Mouse (Mus musculus) lung, postnatal 0 days (tissue): ENCODE data around the gene Sin3b. TPM values are rescaled to one million over a fixed set of nuclear protein-coding genes. Genes with fewer than 3 reads are reported as not detected.

Experiments
- ATAC-seq: fragments of 200-750 bp; cut with Nextera tagmentation; 2 replicates; pipeline ENCODE4 v1.8.0; 2017; ENCODE audit warnings: moderate library complexity
- DNase-seq: peaks from one replicate; pipeline ENCODE4 v3.0.0-alpha.2; 2016; ENCODE audit warnings: low spot score
- H3K27ac ChIP-seq: fragments of 300-500 bp; sonication (generic); 2 replicates; pipeline ENCODE4 v1.5.1; 2014; ENCODE audit warnings: antibody characterized with exemption, mild to moderate bottlenecking, low read length, mixed read lengths
- H3K27me3 ChIP-seq: fragments of 300-500 bp; sonication (generic); replicated peaks from 2 replicates; pipeline ENCODE4 v1.6.1; 2014; ENCODE audit warnings: low read length, mixed read lengths; ENCODE audit not compliant: insufficient read depth
- H3K36me3 ChIP-seq: fragments of 300-500 bp; sonication (generic); 2 replicates; pipeline ENCODE4 v1.6.1; 2014; ENCODE audit warnings: low read length, mixed read lengths; ENCODE audit not compliant: insufficient read depth
- H3K4me1 ChIP-seq: fragments of 300-500 bp; sonication (generic); 2 replicates; pipeline ENCODE4 v1.6.1; 2014; ENCODE audit warnings: antibody characterized with exemption, low read depth, low read length, mixed read lengths; ENCODE audit not compliant: insufficient read depth
- H3K4me2 ChIP-seq: fragments of 300-500 bp; sonication (generic); replicated peaks from 2 replicates; pipeline ENCODE4 v1.6.1; 2014; ENCODE audit warnings: low read depth, mild to moderate bottlenecking, low read length, moderate library complexity, mixed read lengths
- H3K4me3 ChIP-seq: fragments of 300-500 bp; sonication (generic); 2 replicates; pipeline ENCODE4 v1.5.1; 2014; ENCODE audit warnings: low read depth, low read length
- H3K9ac ChIP-seq: fragments of 300-500 bp; sonication (generic); replicated peaks from 2 replicates; pipeline ENCODE4 v1.6.1; 2014; ENCODE audit warnings: low read depth, mild to moderate bottlenecking
- H3K9me3 ChIP-seq: fragments of 300-500 bp; sonication (generic); 2 replicates; pipeline ENCODE4 v1.6.1; 2016; ENCODE audit warnings: low read length, mixed read lengths
- CTCF ChIP-seq: IDR thresholded peaks from 2 replicates; pipeline ENCODE4 v1.5.1; 2016; ENCODE audit warnings: antibody characterized with exemption, mild to moderate bottlenecking
- EP300 ChIP-seq: IDR thresholded peaks from 2 replicates; pipeline ENCODE4 v1.6.1; 2016; ENCODE audit warnings: antibody characterized with exemption, mild to moderate bottlenecking, control low read depth
- WGBS: fragments of 180-500 bp; shearing (Covaris S2); extraction: QIAGEN DNeasy Blood & Tissue Kit; methylation state at CpG from one replicate; pipeline ENCODE4 v1.1.7; 2014; 5-methylcytosine and 5-hydroxymethylcytosine counted together
- polyA plus RNA-seq: library from polyadenylated mRNA; unstranded; fragments of >200 nt; fragmentation: Nextera tagmentation; extraction: Ambion mirVana; gene quantifications from 2 replicates; pipeline ENCODE4 v1.2.1, GENCODE M21; 2015

The Sin3b gene
- polyA plus RNA-seq, 1 experiment from 2014 or later: 211 TPM

- Histone ChIP-seq H3K27ac (no peak overlapping the region), H3K9ac (no peak overlapping the region), H3K4me2 (no peak overlapping the region), H3K9me3 (no peaks in the 10 kb centered on the region), H3K4me3 (no peak overlapping the region), H3K27me3 (no peaks in the 10 kb centered on the region), H3K36me3 (0 out of 2 replicates have a peak, but pooled peaks cover 3% of the 10 kb centered on the region), H3K4me1 (peaks cover 5% of the 10 kb centered on the region; the same call in 1 of the 2 replicates)
- no peak for TF ChIP-seq CTCF
- TF ChIP-seq EP300: no peak
- no peak for ATAC-seq
- DNase-seq: no peak
- 12% methylated on average over 1 of the region's 1 CpGs for WGBS
These were observed 2.5 kb upstream of the Sin3b start for GRCm38 (mm10) chr8:72720541-72720940.

- DNase-seq (peak; percentile 23), ATAC-seq (peak; percentile 49)
- Histone ChIP-seq H3K9ac (peak overlapping the region; percentile 91), H3K4me2 (peak overlapping the region; percentile 90), H3K9me3 (no peaks in the 10 kb centered on the region), H3K27me3 (no peaks in the 10 kb centered on the region), H3K36me3 (peaks cover 24% of the 10 kb centered on the region; the same call in 1 of the 2 replicates), H3K4me1 (peaks cover 5% of the 10 kb centered on the region; the same call in 1 of the 2 replicates), H3K4me3 (peak overlapping the region; percentile 90), H3K27ac (no peak overlapping the region)
- TF ChIP-seq CTCF (no peak), EP300 (no peak)
- WGBS: under 1% methylated on average over 30 of the region's 30 CpGs
These were observed 541 bp downstream of the Sin3b start for GRCm38 (mm10) chr8:72723651-72724001.

- H3K36me3 ChIP-seq: peaks cover 54% of the 10 kb centered on the region; the same call in 1 of the 2 replicates
- DNase-seq (no peak), ATAC-seq (no peak)
- H3K27me3 ChIP-seq: no peaks in the 10 kb centered on the region
- no peak for TF ChIP-seq CTCF
- TF ChIP-seq EP300: no peak
- WGBS: 68% methylated on average over 1 of the region's 1 CpGs
- H3K4me2 ChIP-seq: no peak overlapping the region
- peaks cover 5% of the 10 kb centered on the region; the same call in 1 of the 2 replicates for H3K4me1 ChIP-seq
- H3K9ac ChIP-seq: no peak overlapping the region
- no peaks in the 10 kb centered on the region for H3K9me3 ChIP-seq
- H3K4me3 ChIP-seq: no peak overlapping the region
- no peak overlapping the region for H3K27ac ChIP-seq
These were observed 5.6 kb downstream of the Sin3b start for GRCm38 (mm10) chr8:72728636-72729035.

- Histone ChIP-seq H3K4me2 (no peak overlapping the region), H3K9me3 (no peaks in the 10 kb centered on the region), H3K27me3 (no peaks in the 10 kb centered on the region), H3K27ac (no peak overlapping the region), H3K4me1 (no peaks in the 10 kb centered on the region), H3K9ac (no peak overlapping the region), H3K36me3 (peaks cover 40% of the 10 kb centered on the region), H3K4me3 (no peak overlapping the region)
- TF ChIP-seq CTCF (no peak), EP300 (no peak)
- ATAC-seq (no peak), DNase-seq (no peak)
- WGBS: 68% methylated on average over 5 of the region's 5 CpGs
These were observed 11.9 kb downstream of the Sin3b start for GRCm38 (mm10) chr8:72735001-72735400.

DNA sequence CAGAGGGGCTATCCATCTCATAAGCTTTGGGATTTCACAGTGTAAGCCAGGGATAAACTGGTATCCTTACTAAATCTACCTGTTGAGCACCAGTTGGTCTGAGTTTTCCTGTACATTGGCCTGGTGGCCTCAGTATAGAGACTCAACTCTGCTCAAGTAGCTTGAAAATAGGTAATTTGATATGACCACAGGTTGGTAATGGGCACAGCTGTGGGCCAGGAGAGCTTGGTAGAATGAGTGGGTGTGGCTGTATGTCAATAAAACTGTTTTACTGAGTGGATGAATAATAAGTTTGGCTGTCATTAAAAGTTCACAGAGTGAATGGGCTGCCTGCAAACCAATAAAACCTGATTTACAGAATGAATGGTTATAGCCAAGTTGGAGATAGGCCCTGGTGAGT, 13.8 kb downstream of the Sin3b start:
- H3K4me1 ChIP-seq: no peaks in the 10 kb centered on the region
- DNase-seq (peak; percentile 49), ATAC-seq (peak; percentile 56)
- H3K4me3 ChIP-seq: no peak overlapping the region
- H3K27me3 ChIP-seq: no peaks in the 10 kb centered on the region
- H3K36me3 ChIP-seq: peaks cover 44% of the 10 kb centered on the region
- H3K9ac ChIP-seq: no peak overlapping the region
- H3K27ac ChIP-seq: no peak overlapping the region
- no peak for TF ChIP-seq CTCF
- TF ChIP-seq EP300: no peak
- H3K9me3 ChIP-seq: no peaks in the 10 kb centered on the region
- H3K4me2 ChIP-seq: no peak overlapping the region

GRCm38 (mm10) chr8:72746061-72746460, 23.0 kb downstream of the Sin3b start:
- H3K4me3 ChIP-seq: no peak overlapping the region
- H3K9me3 ChIP-seq: no peaks in the 10 kb centered on the region
- no peak overlapping the region for H3K27ac ChIP-seq
- no peak overlapping the region for H3K9ac ChIP-seq
- whole genome bisulfite sequencing: 35% methylated on average over 5 of the region's 5 CpGs
- DNase-seq: peak; percentile 43
- H3K4me1 ChIP-seq: no peaks in the 10 kb centered on the region
- H3K36me3 ChIP-seq: peaks cover 50% of the 10 kb centered on the region
- no peak overlapping the region for H3K4me2 ChIP-seq
- TF ChIP-seq CTCF: peak; percentile 83
- no peak for TF ChIP-seq EP300
- no peaks in the 10 kb centered on the region for H3K27me3 ChIP-seq
- peak; percentile 37; the same call in 1 of the 2 replicates for ATAC-seq

DNA sequence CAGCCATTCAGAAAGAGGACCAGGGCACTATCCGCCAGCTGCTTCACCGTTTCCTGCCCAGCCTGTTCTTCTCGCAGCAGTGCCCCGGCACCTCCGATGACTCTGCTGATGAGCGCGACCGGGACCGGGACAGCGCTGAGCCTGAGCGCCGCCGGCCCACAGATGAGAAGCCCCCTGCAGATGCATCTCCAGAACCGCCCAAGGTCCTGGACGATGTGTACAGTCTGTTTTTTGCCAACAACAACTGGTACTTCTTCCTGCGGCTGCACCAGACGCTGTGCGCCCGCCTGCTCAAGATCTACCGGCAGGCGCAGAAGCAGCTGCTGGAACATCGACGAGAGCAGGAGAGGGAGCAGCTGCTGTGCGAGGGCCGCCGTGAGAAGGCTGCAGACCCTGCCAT, 26.8 kb downstream of the Sin3b start:
- H3K36me3 ChIP-seq: peaks cover 64% of the 10 kb centered on the region

More for the DNA sequence above, 26.8 kb downstream of the Sin3b start:
- Histone ChIP-seq H3K27ac (no peak overlapping the region), H3K4me3 (no peak overlapping the region), H3K4me1 (no peaks in the 10 kb centered on the region), H3K9me3 (no peaks in the 10 kb centered on the region), H3K4me2 (no peak overlapping the region), H3K27me3 (no peaks in the 10 kb centered on the region), H3K9ac (no peak overlapping the region)
- WGBS: 92% methylated on average over 26 of the region's 26 CpGs
- TF ChIP-seq EP300 (no peak), CTCF (no peak)
- no peak for DNase-seq
- ATAC-seq: no peak
